Mouse (Mus musculus): ENCODE results near the gene Smyd3.
"Not testable (repeated sequence)": the region's sequence is repeated elsewhere in the genome, so short reads cannot be mapped to it uniquely, and the experiment has no call there.

Smyd3 gene

GRCm38 (mm10) chr1:179371191-179371590 is 146.7 kb downstream of the Smyd3 start:
- no peak for DNase-seq

- DNase-seq = no peak
Observed at GRCm38 (mm10) chr1:179368426-179369010, 149.3 kb downstream of the Smyd3 start.

- no peak for DNase-seq
Observed at GRCm38 (mm10) chr1:179361481-179362466, 156.1 kb downstream of the Smyd3 start.

GRCm38 (mm10) chr1:179357111-179357510 is 160.7 kb downstream of the Smyd3 start:
- DNase-seq = no peak

GRCm38 (mm10) chr1:179354250-179354649 is 163.6 kb downstream of the Smyd3 start:
- DNase-seq = no peak

GRCm38 (mm10) chr1:179345318-179345925 is 172.4 kb downstream of the Smyd3 start:
- DNase-seq = no peak

- DNase-seq = no peak
Observed at GRCm38 (mm10) chr1:179343426-179343825, 174.4 kb downstream of the Smyd3 start.

- no peak for DNase-seq
Observed at GRCm38 (mm10) chr1:179341589-179341988, 176.3 kb downstream of the Smyd3 start.

GRCm38 (mm10) chr1:179339066-179339465 is 178.8 kb downstream of the Smyd3 start:
- no peak for DNase-seq

- no peak for DNase-seq
Observed at GRCm38 (mm10) chr1:179337529-179337928, 180.3 kb downstream of the Smyd3 start.

- DNase-seq = no peak
Observed at GRCm38 (mm10) chr1:179326965-179327308, 190.9 kb downstream of the Smyd3 start.

- no peak for DNase-seq
Observed at GRCm38 (mm10) chr1:179326262-179326964, 191.4 kb downstream of the Smyd3 start.

GRCm38 (mm10) chr1:179324271-179324670 is 193.6 kb downstream of the Smyd3 start:
- DNase-seq = no peak

- DNase-seq = no peak
Observed at GRCm38 (mm10) chr1:179313618-179314017, 204.2 kb downstream of the Smyd3 start.

GRCm38 (mm10) chr1:179309487-179309886 is 208.4 kb downstream of the Smyd3 start:
- no peak for DNase-seq

GRCm38 (mm10) chr1:179302446-179303230 is 215.2 kb downstream of the Smyd3 start:
- peak; percentile 55 for DNase-seq

- DNase-seq = no peak
Observed at GRCm38 (mm10) chr1:179295626-179296025, 222.2 kb downstream of the Smyd3 start.

- DNase-seq = no peak
Observed at GRCm38 (mm10) chr1:179293772-179294353, 224.0 kb downstream of the Smyd3 start.

GRCm38 (mm10) chr1:179290181-179290580 is 227.7 kb downstream of the Smyd3 start:
- not testable (repeated sequence) for DNase-seq

- no peak for DNase-seq
Observed at GRCm38 (mm10) chr1:179289744-179290143, 228.1 kb downstream of the Smyd3 start.

GRCm38 (mm10) chr1:179286748-179287147 is 231.1 kb downstream of the Smyd3 start:
- no peak for DNase-seq

GRCm38 (mm10) chr1:179282821-179283220 is 235.0 kb downstream of the Smyd3 start:
- DNase-seq = no peak

Measured in thymus, postnatal 4 days (tissue).